Mouse (Mus musculus) bone marrow macrophage, adult 2 months (primary cell): Measurements from ENCODE around the gene Hist1h4d.
"Not testable (repeated sequence)": the region's sequence is repeated elsewhere in the genome, so short reads cannot be mapped to it uniquely, and the experiment has no call there.

ENCODE experiments used
- CTCF ChIP-seq: IDR thresholded peaks from 2 replicates; pipeline ENCODE4 v1.5.1; 2012; ENCODE audit warnings: low read depth, mild to moderate bottlenecking, low read length, moderate library complexity
- POLR2A ChIP-seq: IDR thresholded peaks from 2 replicates; pipeline ENCODE4 v1.6.1; 2012; ENCODE audit warnings: mild to moderate bottlenecking, low read depth, low read length, borderline replicate concordance

DNA sequence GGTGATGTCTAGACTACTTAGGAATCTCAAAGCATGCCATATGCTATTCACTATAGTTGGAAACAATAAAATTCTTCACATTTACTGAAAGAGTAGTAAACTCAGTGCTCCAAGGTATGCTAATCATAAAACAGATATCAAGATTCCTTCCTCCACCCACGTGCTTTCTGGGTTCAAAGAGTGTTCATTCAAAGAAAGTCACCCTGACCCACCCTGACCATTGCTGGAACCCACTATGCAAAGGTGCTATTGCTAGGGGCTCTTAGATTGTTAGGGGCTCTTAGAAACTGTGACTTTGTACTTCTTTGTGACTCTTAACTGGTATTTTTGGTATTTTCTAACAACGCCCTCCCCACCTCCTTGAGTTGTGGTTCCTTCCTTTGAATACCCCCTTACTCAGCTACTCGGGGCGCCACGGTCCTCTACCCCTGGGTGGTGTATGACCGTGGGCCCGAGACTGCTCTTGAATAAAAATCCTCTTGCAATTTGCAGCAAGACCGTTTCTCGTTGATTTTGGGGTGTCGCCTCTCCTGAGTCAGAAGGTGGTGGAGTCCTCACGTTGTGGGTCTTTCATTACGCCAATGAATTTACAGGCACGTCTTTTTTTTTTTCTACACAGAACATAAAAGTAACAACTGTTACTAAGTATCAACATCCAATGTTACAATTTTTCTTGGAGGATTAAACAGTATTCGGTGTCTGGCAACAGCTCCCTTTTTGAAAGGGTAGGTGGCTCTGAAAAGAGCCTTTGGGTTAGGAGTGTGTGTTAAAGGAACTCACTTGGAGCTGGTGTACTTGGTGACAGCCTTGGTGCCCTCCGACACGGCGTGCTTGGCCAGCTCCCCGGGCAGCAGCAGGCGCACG is 8.1 kb upstream of the Hist1h4d start:
- not testable (repeated sequence) for TF ChIP-seq CTCF, POLR2A
